Mouse (Mus musculus) heart, postnatal 0 days (tissue): ENCODE data around the gene Prss29. TPM values are rescaled to one million over a fixed set of nuclear protein-coding genes. Genes with fewer than 3 reads are reported as not detected.

ENCODE experiments used
- ATAC-seq: fragments of 200-750 bp; cut with Nextera tagmentation; 2 replicates; pipeline ENCODE4 v1.8.0; 2017; ENCODE audit warnings: low read depth, moderate number of reproducible peaks, moderate library complexity; ENCODE audit not compliant: insufficient read depth
- DNase-seq: peaks from one replicate; pipeline ENCODE4 v3.0.0-alpha.2; 2016; ENCODE audit warnings: low spot score
- H3K27ac ChIP-seq: fragments of 300-500 bp; sonication (generic); 2 replicates; pipeline ENCODE4 v1.5.1; 2014; ENCODE audit warnings: low read depth, mild to moderate bottlenecking
- H3K27me3 ChIP-seq: fragments of 300-500 bp; sonication (generic); 2 replicates; pipeline ENCODE4 v1.6.1; 2014; ENCODE audit warnings: low read length, mixed read lengths; ENCODE audit not compliant: control insufficient read depth, insufficient read depth
- H3K36me3 ChIP-seq: fragments of 300-500 bp; sonication (generic); replicated peaks from 2 replicates; pipeline ENCODE4 v1.6.1; 2014; ENCODE audit warnings: low read length, mixed read lengths; ENCODE audit not compliant: control insufficient read depth, insufficient read depth
- H3K4me1 ChIP-seq: fragments of 300-500 bp; sonication (generic); 2 replicates; pipeline ENCODE4 v1.6.1; 2014; ENCODE audit warnings: antibody characterized with exemption; ENCODE audit not compliant: control insufficient read depth, insufficient read depth
- H3K4me2 ChIP-seq: fragments of 300-500 bp; sonication (generic); 2 replicates; pipeline ENCODE4 v1.6.1; 2014; ENCODE audit warnings: low read depth, mild to moderate bottlenecking, low read length, moderate library complexity
- H3K4me3 ChIP-seq: fragments of 300-500 bp; sonication (generic); 2 replicates; pipeline ENCODE4 v1.5.1; 2014; ENCODE audit warnings: low read depth, low read length
- H3K9ac ChIP-seq: fragments of 300-500 bp; sonication (generic); replicated peaks from 2 replicates; pipeline ENCODE4 v1.6.1; 2014; ENCODE audit warnings: low read depth, low read length, mixed read lengths
- H3K9me3 ChIP-seq: fragments of 300-500 bp; sonication (generic); replicated peaks from 2 replicates; pipeline ENCODE4 v1.6.1; 2016; ENCODE audit warnings: low read length; ENCODE audit not compliant: control insufficient read depth
- CTCF ChIP-seq: IDR thresholded peaks from 2 replicates; pipeline ENCODE4 v1.5.1; 2016; ENCODE audit warnings: antibody characterized with exemption, control low read depth, low read depth
- EP300 ChIP-seq: IDR thresholded peaks from 2 replicates; pipeline ENCODE4 v1.6.1; 2016; ENCODE audit warnings: antibody characterized with exemption, low read depth
- WGBS: fragments of 180-500 bp; shearing (Covaris S2); extraction: QIAGEN DNeasy Blood & Tissue Kit; methylation state at CpG from one replicate; pipeline ENCODE4 v1.1.7; 2014; 5-methylcytosine and 5-hydroxymethylcytosine counted together
- polyA plus RNA-seq: library from polyadenylated mRNA; unstranded; fragments of >200 nt; fragmentation: Nextera tagmentation; extraction: Ambion mirVana; gene quantifications from 2 replicates; pipeline ENCODE4 v1.2.1, GENCODE M21; 2015
- total RNA-seq: library from RNA; depleted of rRNA; stranded (reverse); fragments of >200 nt; gene quantifications from 2 replicates; pipeline ENCODE4 v1.2.3, GENCODE M21; 2014; ENCODE audit warnings: low replicate concordance; rRNA removed

The Prss29 gene
- total RNA-seq (not detected in 2 replicates), polyA plus RNA-seq (not detected in 2 replicates)

DNA sequence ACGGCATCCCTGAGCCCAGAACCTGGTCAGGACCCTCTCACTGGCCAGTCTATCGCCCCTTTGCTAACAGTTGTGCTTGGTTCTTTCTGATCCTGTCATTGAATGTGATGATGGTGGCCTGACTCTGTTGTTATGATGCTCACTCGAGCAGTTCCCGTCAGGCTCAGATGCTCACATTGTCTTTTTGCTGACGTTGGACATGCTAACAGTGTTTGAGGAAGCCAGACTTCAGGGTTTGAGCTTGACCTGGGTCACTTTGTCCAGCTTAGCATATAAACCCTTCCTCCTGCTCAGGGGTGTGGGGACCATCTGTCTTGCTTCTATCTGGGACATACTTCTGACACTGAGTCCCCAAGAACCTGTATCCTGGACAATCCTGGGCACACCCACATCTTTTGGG lies at the start of gene Prss29:
TSS of gene Prss29 (plus strand) at position 301 of the 400 bp plus-strand sequence.
- Histone ChIP-seq H3K9ac (no peak within 1 kb of the TSS), H3K27ac (no peak within 1 kb of the TSS), H3K36me3 (no peaks in the 10 kb centered on the region), H3K4me2 (no peak within 1 kb of the TSS), H3K4me3 (no peak within 1 kb of the TSS), H3K27me3 (no peaks in the 10 kb centered on the region), H3K4me1 (no peaks in the 10 kb centered on the region), H3K9me3 (no peaks in the 10 kb centered on the region)
- no peak for DNase-seq
- no peak for ATAC-seq
- WGBS, result 65% methylated on average over 5 of the region's 5 CpGs
- no peak for TF ChIP-seq CTCF
- no peak for TF ChIP-seq EP300

DNA sequence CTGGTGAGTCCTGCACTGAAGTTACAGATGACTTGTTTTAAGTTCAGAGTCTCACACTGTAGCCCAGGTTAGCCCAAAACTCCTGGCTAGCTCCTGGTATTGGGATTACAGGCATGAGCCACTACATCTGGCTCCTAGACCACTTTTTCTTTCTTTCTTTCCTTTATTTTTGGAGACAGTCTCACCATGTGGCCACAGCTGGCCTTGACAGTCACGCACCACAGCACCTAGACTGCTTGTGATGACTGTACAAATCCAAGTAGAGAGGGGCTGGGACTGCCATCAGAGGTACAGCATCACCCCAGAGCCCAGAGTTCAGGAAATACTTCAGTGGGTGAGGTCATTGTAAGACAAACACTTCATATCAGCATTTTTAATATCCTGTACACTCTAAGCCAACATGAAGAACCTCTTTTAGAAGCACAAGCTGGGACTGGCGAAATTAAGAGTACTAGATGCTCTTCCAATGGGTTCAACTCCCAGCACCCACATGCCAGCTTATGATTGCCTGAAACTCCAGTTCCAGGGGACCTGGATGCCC lies 47.6 kb upstream of the Prss29 start:
- Histone ChIP-seq H3K27ac (no peak overlapping the region), H3K9me3 (no peaks in the 10 kb centered on the region)
- WGBS, result 58% methylated on average over 2 of the region's 2 CpGs

DNA sequence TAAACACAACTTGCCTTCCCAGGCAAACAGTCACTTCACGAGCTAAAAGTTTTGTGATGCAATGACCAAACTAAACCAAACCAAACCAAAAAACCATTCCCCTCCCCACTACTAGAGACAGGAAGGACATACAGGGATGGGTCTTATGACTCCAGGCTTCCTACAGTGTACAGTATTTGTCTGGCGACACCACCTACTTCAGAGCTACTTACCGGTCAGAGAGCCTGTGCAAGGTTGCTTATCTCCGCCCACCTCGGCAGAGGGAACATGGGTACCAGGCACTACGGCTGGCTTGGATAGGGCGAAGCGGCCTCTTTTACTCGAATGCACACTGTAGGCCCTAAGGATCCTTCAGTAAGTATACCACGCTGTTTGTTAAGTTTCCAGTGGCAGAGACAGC lies 46.1 kb upstream of the Prss29 start:
- peak; percentile 18 for DNase-seq
- Histone ChIP-seq H3K4me1 (peaks cover 22% of the 10 kb centered on the region), H3K4me2 (peak overlapping the region; percentile 88), H3K9me3 (no peaks in the 10 kb centered on the region), H3K4me3 (peak overlapping the region; percentile 96), H3K27me3 (no peaks in the 10 kb centered on the region), H3K9ac (peak overlapping the region; percentile 98), H3K27ac (peak overlapping the region; percentile 99), H3K36me3 (peaks cover 23% of the 10 kb centered on the region)
- no peak for ATAC-seq
- WGBS, result under 1% methylated on average over 10 of the region's 10 CpGs
- TF ChIP-seq EP300, result no peak
- TF ChIP-seq CTCF, result no peak

More for the DNA sequence above, 47.6 kb upstream of the Prss29 start:
- 0 out of 2 replicates have a peak overlapping the region, but pooled peaks have one; percentile 96 for H3K4me3 ChIP-seq
- ATAC-seq, result no peak
- H3K4me2 ChIP-seq, result peak overlapping the region; percentile 88; the same call in 1 of the 2 replicates
- no peak overlapping the region for H3K9ac ChIP-seq
- peak; percentile 16 for DNase-seq
- no peak for TF ChIP-seq CTCF
- TF ChIP-seq EP300, result no peak
- peaks cover 22% of the 10 kb centered on the region for H3K4me1 ChIP-seq
- no peaks in the 10 kb centered on the region for H3K27me3 ChIP-seq
- peaks cover 37% of the 10 kb centered on the region for H3K36me3 ChIP-seq

DNA sequence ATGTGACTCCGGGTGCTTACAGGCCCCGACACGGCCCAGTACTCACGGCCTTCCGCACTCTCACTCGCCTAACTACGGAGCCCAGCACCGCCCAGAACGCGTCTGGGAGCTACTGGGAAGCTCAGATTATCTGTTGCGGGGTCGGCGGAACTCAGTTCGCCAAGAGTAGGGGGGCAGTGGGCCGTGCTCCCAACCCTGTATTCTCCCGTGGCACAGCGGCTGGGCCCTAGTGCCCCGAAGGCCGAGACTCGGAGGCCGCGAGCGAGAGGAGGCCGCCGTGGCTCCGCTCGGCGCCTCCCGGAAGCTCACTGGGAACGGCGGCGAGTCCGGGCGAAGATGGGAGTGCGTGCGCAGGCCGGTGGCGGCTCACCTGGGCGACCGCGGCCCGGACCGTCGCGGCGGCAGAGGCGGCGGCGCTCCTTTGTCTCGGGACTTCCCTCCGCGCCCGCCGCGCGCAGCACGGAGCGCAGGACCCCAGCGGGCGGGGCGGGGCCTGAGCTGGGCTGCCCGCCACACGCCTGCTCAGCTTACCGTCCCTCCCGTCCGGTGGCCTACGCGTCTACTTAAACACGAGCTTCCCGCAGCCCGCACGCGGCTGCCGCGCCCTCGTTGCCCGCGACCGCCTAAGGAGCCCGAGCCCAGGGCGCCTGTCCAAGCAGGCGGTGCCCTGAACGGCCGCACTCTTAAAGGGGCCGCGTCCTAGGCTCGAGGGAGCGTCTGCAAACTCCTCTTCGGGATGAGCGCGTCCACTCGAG lies 45.3 kb upstream of the Prss29 start:
- peaks cover 15% of the 10 kb centered on the region for H3K36me3 ChIP-seq
- TF ChIP-seq CTCF (no peak), EP300 (peak; percentile 77)
- H3K4me2 ChIP-seq, result peak overlapping the region; percentile 88
- DNase-seq (peak; percentile 88), ATAC-seq (peak; percentile 88)
- H3K9ac ChIP-seq, result peak overlapping the region; percentile 98
- H3K27ac ChIP-seq, result peak overlapping the region; percentile 99
- peaks cover 22% of the 10 kb centered on the region for H3K4me1 ChIP-seq
- H3K4me3 ChIP-seq, result peak overlapping the region; percentile 96
- no peaks in the 10 kb centered on the region for H3K27me3 ChIP-seq
- H3K9me3 ChIP-seq, result no peaks in the 10 kb centered on the region
- under 1% methylated on average over 91 of the region's 92 CpGs for WGBS

DNA sequence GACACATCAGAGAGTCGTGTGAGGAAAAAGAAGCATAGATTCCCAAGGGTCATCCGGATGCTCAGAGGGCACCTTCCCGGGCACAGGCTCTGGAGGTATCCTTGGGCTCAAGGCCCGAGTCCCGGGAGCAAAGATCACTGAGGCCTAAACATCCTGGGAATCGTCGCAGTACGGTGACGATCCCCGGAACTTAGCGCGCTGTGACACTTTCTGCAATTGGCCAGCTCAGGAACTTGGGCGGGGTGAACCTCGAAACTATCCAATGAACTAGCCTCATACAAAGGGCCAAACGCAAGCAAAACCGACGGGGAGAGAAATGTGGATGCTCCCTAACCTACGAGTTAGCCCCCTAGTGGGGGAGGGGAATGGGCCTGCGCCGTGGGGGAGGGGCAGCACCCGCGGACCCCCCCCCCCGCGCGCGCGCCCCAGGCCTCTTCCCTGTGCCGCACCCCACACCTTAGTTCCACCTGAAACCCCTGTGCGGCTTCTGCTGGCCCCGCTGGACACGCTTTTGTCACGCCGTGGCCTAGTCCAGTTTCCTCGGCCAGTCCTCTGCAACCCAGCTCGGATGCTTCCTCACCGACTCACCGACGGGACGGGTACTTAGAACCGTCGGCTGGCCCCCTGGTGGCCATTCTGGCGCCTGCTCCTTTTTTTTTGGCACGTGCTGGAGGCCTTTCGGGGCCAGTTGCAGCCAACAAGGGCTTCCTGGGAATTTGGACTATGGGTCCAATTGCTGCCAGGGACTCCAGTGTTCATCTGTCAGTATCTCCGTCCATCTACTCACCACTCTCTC lies 44.5 kb upstream of the Prss29 start:
- Histone ChIP-seq H3K27me3 (no peaks in the 10 kb centered on the region), H3K4me1 (peaks cover 22% of the 10 kb centered on the region), H3K27ac (peak overlapping the region; percentile 99), H3K9me3 (no peaks in the 10 kb centered on the region), H3K9ac (peak overlapping the region; percentile 98), H3K36me3 (peaks cover 7% of the 10 kb centered on the region), H3K4me2 (peak overlapping the region; percentile 88), H3K4me3 (peak overlapping the region; percentile 96)
- no peak; the same call in none of the 2 replicates for TF ChIP-seq EP300
- peak; percentile 69 for TF ChIP-seq CTCF
- DNase-seq, result peak; percentile 89
- WGBS, result under 1% methylated on average over 44 of the region's 45 CpGs
- peak; percentile 85 for ATAC-seq
